ENCODE assay signal across 16 mouse cellular contexts in the genomic region with DNA sequence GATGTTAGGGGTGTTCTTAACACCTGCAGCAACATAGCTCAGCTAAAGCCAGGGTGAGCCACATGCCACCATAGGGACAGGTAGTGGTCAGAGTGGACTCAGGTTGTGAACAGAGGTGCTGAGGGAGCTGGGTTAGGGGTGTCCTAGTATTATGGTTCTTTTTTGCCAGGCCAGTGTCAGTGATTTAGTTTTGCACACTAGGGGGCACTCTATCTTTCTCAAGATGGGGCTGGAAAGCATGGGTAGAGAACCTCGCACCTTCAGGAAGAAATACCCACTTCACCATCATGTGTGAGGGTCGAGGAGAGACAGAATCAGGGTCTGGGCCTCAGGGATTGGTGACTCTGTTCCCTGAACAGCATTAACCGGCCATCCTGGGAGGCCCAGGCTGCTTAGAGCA. TPM values are rescaled to one million over a fixed set of nuclear protein-coding genes. Genes with fewer than 3 reads are reported as not detected.
DNase-seq lines count a peak whose midpoint lies in the region; ATAC-seq and TF ChIP-seq lines count a peak whose summit lies in the region.
"Had no signal": no experiment of that assay in that cellular context is flagged by ENCODE, and none has a peak within 500 bp of the region (broad histone marks: within the 10 kb centered on the region; RNA-seq: fewer than 3 reads in every experiment).

No protein-coding gene starts in this region.

- no peaks in the 10 kb centered on the region for H3K27me3 ChIP-seq in kidney, postnatal 0 days (ENCODE audit: insufficient read depth, low read length)
- H3K27me3 ChIP-seq in kidney, embryonic 16.5 days (ENCODE audit: insufficient read depth, low read length) = no peaks in the 10 kb centered on the region
- H3K27me3 ChIP-seq in stomach, postnatal 0 days (ENCODE audit: control insufficient read depth, insufficient read depth, low read length) = no peaks in the 10 kb centered on the region
- H3K27me3 ChIP-seq: embryonic facial prominence, embryonic 13.5 days; forebrain, embryonic 15.5 days; limb, embryonic 13.5 days had no signal

- ATAC-seq in CD4-positive, CD25-positive, alpha-beta regulatory T cell, adult 4 months = no peak
- no peak for ATAC-seq in kidney, postnatal 0 days (replicated peaks; ENCODE audit: low FRiP score, low read depth)
- no peak for ATAC-seq in kidney, embryonic 16.5 days (ENCODE audit: low FRiP score, low TSS enrichment)
- no peak for ATAC-seq in stomach, postnatal 0 days (ENCODE audit: low FRiP score, low TSS enrichment)
- ATAC-seq: forebrain, embryonic 15.5 days; intestine, embryonic 16.5 days had no signal

- no peak overlapping the region for H3K27ac ChIP-seq in kidney, postnatal 0 days
- no peak overlapping the region for H3K27ac ChIP-seq in kidney, embryonic 16.5 days (ENCODE audit: low read length)
- no peak overlapping the region for H3K27ac ChIP-seq in stomach, postnatal 0 days (replicated peaks)
- H3K27ac ChIP-seq: embryonic facial prominence, embryonic 13.5 days; forebrain, embryonic 15.5 days; limb, embryonic 13.5 days had no signal

- peak; percentile 48 for DNase-seq in CD4-positive, CD25-positive, alpha-beta regulatory T cell, adult 2 months (ENCODE audit: low read depth, low spot score)
- DNase-seq in kidney, postnatal 0 days (ENCODE audit: low spot score) = no peak
- peak; percentile 31 for DNase-seq in thymus, postnatal 14 days
- DNase-seq in thymus, adult 18-20 months = no peak
- DNase-seq in stomach, postnatal 0 days (ENCODE audit: low spot score) = no peak
- no peak for DNase-seq in left cerebral cortex, adult 8-10 months (ENCODE audit: low spot score in 2 of 2)
- DNase-seq: cerebellum, adult 8-10 months; gastrocnemius, postnatal 36 days; heart, postnatal 14 days; lung, postnatal 4 days had no signal

- no peak for TF ChIP-seq EP300 in stomach, postnatal 0 days (optimal IDR thresholded peaks at IDR 0.05)

- no peak overlapping the region for H3K4me3 ChIP-seq in kidney, postnatal 0 days (replicated peaks; ENCODE audit: low read depth, low read length)
- H3K4me3 ChIP-seq in kidney, embryonic 16.5 days (ENCODE audit: low read length) = no peak overlapping the region
- no peak overlapping the region for H3K4me3 ChIP-seq in stomach, postnatal 0 days (ENCODE audit: low read depth, low read length)
- H3K4me3 ChIP-seq: embryonic facial prominence, embryonic 13.5 days; forebrain, embryonic 15.5 days; limb, embryonic 13.5 days had no signal

- H3K36me3 ChIP-seq in kidney, postnatal 0 days (ENCODE audit: insufficient read depth, low read length) = no peaks in the 10 kb centered on the region
- no peaks in the 10 kb centered on the region for H3K36me3 ChIP-seq in kidney, embryonic 16.5 days (ENCODE audit: insufficient read depth, low read length)
- 0 out of 2 replicates have a peak, but pooled peaks cover 2% of the 10 kb centered on the region for H3K36me3 ChIP-seq in stomach, postnatal 0 days (ENCODE audit: control insufficient read depth, insufficient read depth, low read length)
- H3K36me3 ChIP-seq: forebrain, embryonic 15.5 days had no signal

- H3K9me3 ChIP-seq in kidney, postnatal 0 days (replicated peaks; ENCODE audit: low read length) = no peaks in the 10 kb centered on the region
- no peaks in the 10 kb centered on the region for H3K9me3 ChIP-seq in kidney, embryonic 16.5 days (ENCODE audit: low read length)
- no peaks in the 10 kb centered on the region for H3K9me3 ChIP-seq in stomach, postnatal 0 days (ENCODE audit: control insufficient read depth, low read length)
- H3K9me3 ChIP-seq: embryonic facial prominence, embryonic 13.5 days; forebrain, embryonic 15.5 days; limb, embryonic 13.5 days had no signal

- WGBS in kidney, postnatal 0 days = 58% methylated on average over 3 of the region's 3 CpGs
- 59% methylated on average over 3 of the region's 3 CpGs for WGBS in kidney, embryonic 16.5 days
- 51% methylated on average over 3 of the region's 3 CpGs for WGBS in stomach, postnatal 0 days

- TF ChIP-seq CTCF in kidney, postnatal 0 days (IDR thresholded peaks at IDR 0.05; ENCODE audit: low read depth) = peak; percentile 38; the same call in 1 of the 2 replicates
- peak; percentile 55 for TF ChIP-seq CTCF in stomach, postnatal 0 days (IDR thresholded peaks at IDR 0.05; ENCODE audit: low read depth)

- H3K4me1 ChIP-seq in kidney, postnatal 0 days (replicated peaks; ENCODE audit: insufficient read depth, low read length) = 0 out of 2 replicates have a peak, but pooled peaks cover 3% of the 10 kb centered on the region
- peaks cover 7% of the 10 kb centered on the region for H3K4me1 ChIP-seq in kidney, embryonic 16.5 days (ENCODE audit: insufficient read depth, low read length)
- H3K4me1 ChIP-seq in stomach, postnatal 0 days (replicated peaks; ENCODE audit: control insufficient read depth, insufficient read depth) = peaks cover 5% of the 10 kb centered on the region; the same call in 1 of the 2 replicates

- H3K4me2 ChIP-seq in kidney, postnatal 0 days (ENCODE audit: low read length) = no peak overlapping the region
- no peak overlapping the region for H3K4me2 ChIP-seq in kidney, embryonic 16.5 days (replicated peaks; ENCODE audit: low read depth, low read length)
- H3K4me2 ChIP-seq in stomach, postnatal 0 days (replicated peaks; ENCODE audit: low read depth) = no peak overlapping the region
- H3K4me2 ChIP-seq: embryonic facial prominence, embryonic 13.5 days; forebrain, embryonic 15.5 days; limb, embryonic 13.5 days had no signal

- no peak overlapping the region for H3K9ac ChIP-seq in kidney, postnatal 0 days (ENCODE audit: low read depth, low read length)
- H3K9ac ChIP-seq in kidney, embryonic 16.5 days (replicated peaks; ENCODE audit: low read length) = no peak overlapping the region
- no peak overlapping the region for H3K9ac ChIP-seq in stomach, postnatal 0 days (ENCODE audit: low read length)
- H3K9ac ChIP-seq: embryonic facial prominence, embryonic 13.5 days; forebrain, embryonic 15.5 days; limb, embryonic 13.5 days had no signal

RNA-seq across cellular contexts. Expression of a gene that starts 3.2 kb away (rescaled TPM):
- polyA plus RNA-seq in CD4-positive, CD25-positive, alpha-beta regulatory T cell, adult 4 months (2017; shearing (Covaris generic)) = 10 to 100 TPM; 17.6 to 22.4 TPM
- polyA plus RNA-seq in kidney, postnatal 0 days (2015; fragmentation: Nextera tagmentation; extraction: Ambion mirVana) = 8.7 and 9.1 TPM in 2 replicates
- 8.0 and 8.2 TPM in 2 replicates for polyA plus RNA-seq in kidney, embryonic 16.5 days (2015; fragmentation: Nextera tagmentation; extraction: Ambion mirVana)
- 15.6 and 18.0 TPM in 2 replicates for polyA plus RNA-seq in stomach, postnatal 0 days (2015; fragmentation: Nextera tagmentation; extraction: Ambion mirVana)
- total RNA-seq in left cerebral cortex, adult 8-10 months (2022) = 10 to 100 TPM in 2 of 4 experiments, 1 to 10 TPM in 2; 5.8 to 13.3 (median 9.6) TPM

RNA-seq across cellular contexts. Expression of a gene that starts 13.8 kb away (rescaled TPM):
- polyA plus RNA-seq in CD4-positive, CD25-positive, alpha-beta regulatory T cell, adult 4 months (2017; shearing (Covaris generic)) = not detected
- polyA plus RNA-seq in kidney, postnatal 0 days (2015; fragmentation: Nextera tagmentation; extraction: Ambion mirVana) = 0.13 TPM in 2 replicates
- polyA plus RNA-seq in kidney, embryonic 16.5 days (2015; fragmentation: Nextera tagmentation; extraction: Ambion mirVana) = 0.10 and 0.11 TPM in 2 replicates
- 0.21 and 0.27 TPM in 2 replicates for polyA plus RNA-seq in stomach, postnatal 0 days (2015; fragmentation: Nextera tagmentation; extraction: Ambion mirVana)
- total RNA-seq in left cerebral cortex, adult 8-10 months (2022) = 1 to 10 TPM; 1.0 to 1.5 (median 1.3) TPM

RNA-seq across cellular contexts. Expression of a gene that starts 23.8 kb away (rescaled TPM):
- 10 to 100 TPM; 43.6 to 52.3 TPM for polyA plus RNA-seq in CD4-positive, CD25-positive, alpha-beta regulatory T cell, adult 4 months (2017; shearing (Covaris generic))
- polyA plus RNA-seq in kidney, postnatal 0 days (2015; fragmentation: Nextera tagmentation; extraction: Ambion mirVana) = 35.3 and 38.5 TPM in 2 replicates
- polyA plus RNA-seq in kidney, embryonic 16.5 days (2015; fragmentation: Nextera tagmentation; extraction: Ambion mirVana) = 31.1 and 37.4 TPM in 2 replicates
- 38.8 and 40.2 TPM in 2 replicates for polyA plus RNA-seq in stomach, postnatal 0 days (2015; fragmentation: Nextera tagmentation; extraction: Ambion mirVana)
- 10 to 100 TPM; 19.8 to 23.5 (median 22.4) TPM for total RNA-seq in left cerebral cortex, adult 8-10 months (2022)

RNA-seq across cellular contexts. Expression of a gene that starts 24.2 kb away (rescaled TPM):
- polyA plus RNA-seq in CD4-positive, CD25-positive, alpha-beta regulatory T cell, adult 4 months (2017; shearing (Covaris generic)) = 1 to 10 TPM; 3.0 to 7.1 TPM
- polyA plus RNA-seq in kidney, postnatal 0 days (2015; fragmentation: Nextera tagmentation; extraction: Ambion mirVana) = 11.4 and 12.8 TPM in 2 replicates
- 31.0 and 33.1 TPM in 2 replicates for polyA plus RNA-seq in kidney, embryonic 16.5 days (2015; fragmentation: Nextera tagmentation; extraction: Ambion mirVana)
- 5.0 and 6.5 TPM in 2 replicates for polyA plus RNA-seq in stomach, postnatal 0 days (2015; fragmentation: Nextera tagmentation; extraction: Ambion mirVana)
- total RNA-seq in left cerebral cortex, adult 8-10 months (2022) = under 1 TPM; 0.44 to 0.95 (median 0.50) TPM

RNA-seq across cellular contexts. Expression of a gene that starts 43.8 kb away (rescaled TPM):
- polyA plus RNA-seq in CD4-positive, CD25-positive, alpha-beta regulatory T cell, adult 4 months (2017; shearing (Covaris generic)) = 10 to 100 TPM; 40.6 to 50.3 TPM
- polyA plus RNA-seq in kidney, postnatal 0 days (2015; fragmentation: Nextera tagmentation; extraction: Ambion mirVana) = 37.1 and 40.9 TPM in 2 replicates
- polyA plus RNA-seq in kidney, embryonic 16.5 days (2015; fragmentation: Nextera tagmentation; extraction: Ambion mirVana) = 51.8 and 53.2 TPM in 2 replicates
- 21.2 and 21.5 TPM in 2 replicates for polyA plus RNA-seq in stomach, postnatal 0 days (2015; fragmentation: Nextera tagmentation; extraction: Ambion mirVana)
- 10 to 100 TPM; 26.3 to 37.9 (median 29.8) TPM for total RNA-seq in left cerebral cortex, adult 8-10 months (2022)

Comparison
In these comparisons a context has a peak if more than half of its experiments do, and no peak if none do; other contexts are left out.
1. DNase-seq: peak in CD4-positive, CD25-positive, alpha-beta regulatory T cell, adult 2 months (single experiment) and thymus, postnatal 14 days (single experiment); none in kidney, postnatal 0 days (single experiment), thymus, adult 18-20 months (0 of 2), stomach, postnatal 0 days (single experiment) and left cerebral cortex, adult 8-10 months (0 of 2).